Mouse (Mus musculus) left cerebral cortex, postnatal 4 days (tissue): ENCODE results near the gene Scml4. TPM values are rescaled to one million over a fixed set of nuclear protein-coding genes. Genes with fewer than 3 reads are reported as not detected.

Source experiments
- total RNA-seq, 2 experiments: library from RNA; stranded (reverse); gene quantifications; 2 replicates each; pipeline ENCODE4 v1.2.3; 2021

The Scml4 gene
- total RNA-seq, 2 experiments from 2014 or later, result 11.1 to 11.6 TPM

Other genes with a start within 250 kb of the Scml4 start
- 10 to 100 TPM; 42.9 to 50.5 TPM for gene Sec63, start 98.9 kb upstream of the Scml4 start, total RNA-seq